Mouse (Mus musculus): Measurements from ENCODE around the gene Wwox. TPM values are rescaled to one million over a fixed set of nuclear protein-coding genes. Genes with fewer than 3 reads are reported as not detected.
A peak's percentile ranks its signal among the peaks of the same experiment; 100 is the strongest.

Wwox gene
- polyA plus RNA-seq, 1 experiment from 2014 or later: 11.3 TPM

- WGBS: 72% methylated on average over 8 of the region's 8 CpGs
- Histone ChIP-seq H3K4me3 (ENCODE audit: control insufficient read depth in 1 of 2, insufficient read depth in 1 of 2, low read depth in 1 of 2, low read length in 2 of 2) (no peak overlapping the region), H3K27ac (replicated peaks in 1 of 2; ENCODE audit: control insufficient read depth in 1 of 2, insufficient read depth in 1 of 2, low read depth in 2 of 2, low read length in 2 of 2) (no peak overlapping the region), H3K27me3 (ENCODE audit: control insufficient read depth, insufficient read depth, low read length) (no peaks in the 10 kb centered on the region), H3K4me1 (ENCODE audit: control insufficient read depth in 2 of 2, insufficient read depth in 2 of 2, low read length in 2 of 2) (peaks cover 2 to 4% of the 10 kb centered on the region in 2 experiments; a peak in 1 of 4 replicates), H3K9me3 (ENCODE audit: control insufficient read depth, low read length) (no peaks in the 10 kb centered on the region), H3K9ac (ENCODE audit: low read length) (no peak overlapping the region), H3K36me3 (ENCODE audit: control insufficient read depth, insufficient read depth, low read length) (no peaks in the 10 kb centered on the region), H3K4me2 (ENCODE audit: low read length) (no peak overlapping the region)
- ATAC-seq (ENCODE audit: insufficient number of reproducible peaks, insufficient read depth, low FRiP score, low read depth): peak; percentile 23; the same call in 1 of the 2 replicates
These were observed 545.0 kb downstream of the Wwox start for GRCm38 (mm10) chr8:114984500-114984899.

- no peak overlapping the region for H3K9ac ChIP-seq (ENCODE audit: low read length)
- no peaks in the 10 kb centered on the region for H3K36me3 ChIP-seq (ENCODE audit: control insufficient read depth, insufficient read depth, low read length)
- H3K27ac ChIP-seq (replicated peaks in 1 of 2; ENCODE audit: control insufficient read depth in 1 of 2, insufficient read depth in 1 of 2, low read depth in 2 of 2, low read length in 2 of 2): no peak overlapping the region
- H3K4me1 ChIP-seq (ENCODE audit: control insufficient read depth in 2 of 2, insufficient read depth in 2 of 2, low read length in 2 of 2): peaks cover 2 to 4% of the 10 kb centered on the region in 2 experiments; a peak in 1 of 4 replicates
- no peak overlapping the region for H3K4me3 ChIP-seq (ENCODE audit: control insufficient read depth in 1 of 2, insufficient read depth in 1 of 2, low read depth in 1 of 2, low read length in 2 of 2)
- no peaks in the 10 kb centered on the region for H3K9me3 ChIP-seq (ENCODE audit: control insufficient read depth, low read length)
- 76% methylated on average over 13 of the region's 13 CpGs for WGBS
- no peak for ATAC-seq (ENCODE audit: insufficient number of reproducible peaks, insufficient read depth, low FRiP score, low read depth)
- H3K4me2 ChIP-seq (ENCODE audit: low read length): no peak overlapping the region
- no peaks in the 10 kb centered on the region for H3K27me3 ChIP-seq (ENCODE audit: control insufficient read depth, insufficient read depth, low read length)
These were observed 546.5 kb downstream of the Wwox start for GRCm38 (mm10) chr8:114985996-114986395.

GRCm38 (mm10) chr8:114986971-114987370 lies 547.5 kb downstream of the Wwox start:
- Histone ChIP-seq H3K9ac (ENCODE audit: low read length) (no peak overlapping the region), H3K27me3 (ENCODE audit: control insufficient read depth, insufficient read depth, low read length) (no peaks in the 10 kb centered on the region), H3K9me3 (ENCODE audit: control insufficient read depth, low read length) (no peaks in the 10 kb centered on the region), H3K27ac (replicated peaks in 1 of 2; ENCODE audit: control insufficient read depth in 1 of 2, insufficient read depth in 1 of 2, low read depth in 2 of 2, low read length in 2 of 2) (no peak overlapping the region), H3K4me2 (ENCODE audit: low read length) (no peak overlapping the region), H3K4me1 (ENCODE audit: control insufficient read depth in 2 of 2, insufficient read depth in 2 of 2, low read length in 2 of 2) (peaks cover 2 to 4% of the 10 kb centered on the region in 2 experiments; a peak in 1 of 4 replicates), H3K4me3 (ENCODE audit: control insufficient read depth in 1 of 2, insufficient read depth in 1 of 2, low read depth in 1 of 2, low read length in 2 of 2) (no peak overlapping the region), H3K36me3 (ENCODE audit: control insufficient read depth, insufficient read depth, low read length) (no peaks in the 10 kb centered on the region)
- ATAC-seq (ENCODE audit: insufficient number of reproducible peaks, insufficient read depth, low FRiP score, low read depth): no peak
- WGBS: 69% methylated on average over 10 of the region's 10 CpGs

GRCm38 (mm10) chr8:114990865-114991613 lies 551.6 kb downstream of the Wwox start:
- 85% methylated on average over 13 of the region's 13 CpGs for WGBS
- Histone ChIP-seq H3K9ac (ENCODE audit: low read length) (no peak overlapping the region), H3K4me2 (ENCODE audit: low read length) (no peak overlapping the region), H3K4me3 (ENCODE audit: control insufficient read depth in 1 of 2, insufficient read depth in 1 of 2, low read depth in 1 of 2, low read length in 2 of 2) (no peak overlapping the region), H3K36me3 (ENCODE audit: control insufficient read depth, insufficient read depth, low read length) (no peaks in the 10 kb centered on the region), H3K9me3 (ENCODE audit: control insufficient read depth, low read length) (no peaks in the 10 kb centered on the region), H3K27me3 (ENCODE audit: control insufficient read depth, insufficient read depth, low read length) (no peaks in the 10 kb centered on the region), H3K4me1 (ENCODE audit: control insufficient read depth in 2 of 2, insufficient read depth in 2 of 2, low read length in 2 of 2) (peaks cover 0 to 4% of the 10 kb centered on the region in 2 experiments; a peak in 1 of 4 replicates), H3K27ac (replicated peaks in 1 of 2; ENCODE audit: control insufficient read depth in 1 of 2, insufficient read depth in 1 of 2, low read depth in 2 of 2, low read length in 2 of 2) (no peak overlapping the region)
- ATAC-seq (ENCODE audit: insufficient number of reproducible peaks, insufficient read depth, low FRiP score, low read depth): no peak

- ATAC-seq (ENCODE audit: insufficient number of reproducible peaks, insufficient read depth, low FRiP score, low read depth): no peak
- Histone ChIP-seq H3K36me3 (ENCODE audit: control insufficient read depth, insufficient read depth, low read length) (no peaks in the 10 kb centered on the region), H3K4me2 (ENCODE audit: low read length) (no peak overlapping the region), H3K4me3 (ENCODE audit: control insufficient read depth in 1 of 2, insufficient read depth in 1 of 2, low read depth in 1 of 2, low read length in 2 of 2) (no peak overlapping the region), H3K4me1 (ENCODE audit: control insufficient read depth in 2 of 2, insufficient read depth in 2 of 2, low read length in 2 of 2) (no peaks in the 10 kb centered on the region), H3K9ac (ENCODE audit: low read length) (no peak overlapping the region), H3K27ac (replicated peaks in 1 of 2; ENCODE audit: control insufficient read depth in 1 of 2, insufficient read depth in 1 of 2, low read depth in 2 of 2, low read length in 2 of 2) (no peak overlapping the region), H3K9me3 (ENCODE audit: control insufficient read depth, low read length) (peaks cover 4% of the 10 kb centered on the region; the same call in 1 of the 2 replicates), H3K27me3 (ENCODE audit: control insufficient read depth, insufficient read depth, low read length) (no peaks in the 10 kb centered on the region)
- WGBS: 94% methylated on average over 11 of the region's 11 CpGs
These were observed 561.3 kb downstream of the Wwox start for GRCm38 (mm10) chr8:115000736-115001135.

- no peak for ATAC-seq (ENCODE audit: insufficient number of reproducible peaks, insufficient read depth, low FRiP score, low read depth)
- Histone ChIP-seq H3K9me3 (ENCODE audit: control insufficient read depth, low read length) (no peaks in the 10 kb centered on the region), H3K4me3 (ENCODE audit: control insufficient read depth in 1 of 2, insufficient read depth in 1 of 2, low read depth in 1 of 2, low read length in 2 of 2) (no peak overlapping the region), H3K4me2 (ENCODE audit: low read length) (no peak overlapping the region), H3K36me3 (ENCODE audit: control insufficient read depth, insufficient read depth, low read length) (no peaks in the 10 kb centered on the region), H3K4me1 (ENCODE audit: control insufficient read depth in 2 of 2, insufficient read depth in 2 of 2, low read length in 2 of 2) (peaks cover 11 to 23% of the 10 kb centered on the region in 2 experiments), H3K27me3 (ENCODE audit: control insufficient read depth, insufficient read depth, low read length) (no peaks in the 10 kb centered on the region), H3K27ac (replicated peaks in 1 of 2; ENCODE audit: control insufficient read depth in 1 of 2, insufficient read depth in 1 of 2, low read depth in 2 of 2, low read length in 2 of 2) (no peak overlapping the region), H3K9ac (ENCODE audit: low read length) (no peak overlapping the region)
- 92% methylated on average over 3 of the region's 3 CpGs for WGBS
These were observed 565.6 kb downstream of the Wwox start for GRCm38 (mm10) chr8:115005021-115005420.

GRCm38 (mm10) chr8:115006561-115006960 lies 567.1 kb downstream of the Wwox start:
- no peak overlapping the region for H3K9ac ChIP-seq (ENCODE audit: low read length)
- peaks cover 11 to 26% of the 10 kb centered on the region in 2 experiments for H3K4me1 ChIP-seq (ENCODE audit: control insufficient read depth in 2 of 2, insufficient read depth in 2 of 2, low read length in 2 of 2)
- no peaks in the 10 kb centered on the region for H3K27me3 ChIP-seq (ENCODE audit: control insufficient read depth, insufficient read depth, low read length)
- ATAC-seq (ENCODE audit: insufficient number of reproducible peaks, insufficient read depth, low FRiP score, low read depth): no peak
- H3K9me3 ChIP-seq (ENCODE audit: control insufficient read depth, low read length): no peaks in the 10 kb centered on the region
- H3K4me2 ChIP-seq (ENCODE audit: low read length): no peak overlapping the region
- H3K36me3 ChIP-seq (ENCODE audit: control insufficient read depth, insufficient read depth, low read length): no peaks in the 10 kb centered on the region
- H3K27ac ChIP-seq (replicated peaks in 1 of 2; ENCODE audit: control insufficient read depth in 1 of 2, insufficient read depth in 1 of 2, low read depth in 2 of 2, low read length in 2 of 2): no peak overlapping the region
- 65% methylated on average over 8 of the region's 8 CpGs for WGBS
- H3K4me3 ChIP-seq (ENCODE audit: control insufficient read depth in 1 of 2, insufficient read depth in 1 of 2, low read depth in 1 of 2, low read length in 2 of 2): no peak overlapping the region
